Mouse (Mus musculus) heart, postnatal 10 days (tissue): Measurements from ENCODE around the gene Gm44973. TPM values are rescaled to one million over a fixed set of nuclear protein-coding genes. Genes with fewer than 3 reads are reported as not detected.
"Not testable (repeated sequence)": the region's sequence is repeated elsewhere in the genome, so short reads cannot be mapped to it uniquely, and the experiment has no call there.

ENCODE experiments used
- DNase-seq, 2 experiments: peaks; one replicate each; pipeline ENCODE4 v3.0.0; 2021
- intact Hi-C: fragments of 180-260 bp; cut with DNase I; formaldehyde crosslinking; loops from one replicate; pipeline ENCODE4 v1.15.1; 2025
- total RNA-seq, 2 experiments: library from RNA; stranded (reverse); gene quantifications; 2 replicates each; pipeline ENCODE4 v1.2.3; 2021

Gene Gm44973
- total RNA-seq, 2 experiments from 2014 or later = not detected

GRCm38 (mm10) chr7:5064886-5065285 is 49.6 kb downstream of the Gm44973 start:
- DNase-seq = no peak
- intact Hi-C loops = loop anchor here (5.0 kb wide), 1 partner anchor 253 kb away; the partner anchor contains the start of gene Ube2s

DNA sequence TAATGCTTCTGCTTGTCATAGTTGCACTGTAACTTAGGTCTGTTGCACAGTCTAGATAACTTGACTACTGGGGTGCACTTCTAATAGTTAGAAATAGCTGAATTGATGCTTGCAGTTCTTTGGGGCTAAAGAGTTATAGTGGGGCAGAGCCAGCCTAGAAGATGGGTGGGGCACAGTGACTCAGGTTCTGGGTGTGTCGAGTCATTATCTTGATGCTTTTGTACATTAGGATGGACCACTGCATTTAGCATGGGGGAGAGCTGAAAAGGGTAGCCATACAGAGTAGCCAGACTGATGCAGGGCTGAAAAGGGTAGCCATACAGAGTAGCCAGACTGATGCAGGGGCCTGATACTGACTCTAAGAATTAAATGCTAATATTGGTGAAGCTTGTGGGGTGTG is 58.3 kb downstream of the Gm44973 start:
- intact Hi-C loops = no loop called here
- no peak for DNase-seq

GRCm38 (mm10) chr7:5074984-5075383 is 59.7 kb downstream of the Gm44973 start:
- intact Hi-C loops = loop anchor here (1.0 kb wide), 1 partner anchor 9 kb away; no protein-coding TSS in a partner anchor

GRCm38 (mm10) chr7:5076931-5077330 is 61.6 kb downstream of the Gm44973 start:
- DNase-seq = no peak
- intact Hi-C loops = no loop called here

More at GRCm38 (mm10) chr7:5074984-5075383, 59.7 kb downstream of the Gm44973 start:
- no peak for DNase-seq

DNA sequence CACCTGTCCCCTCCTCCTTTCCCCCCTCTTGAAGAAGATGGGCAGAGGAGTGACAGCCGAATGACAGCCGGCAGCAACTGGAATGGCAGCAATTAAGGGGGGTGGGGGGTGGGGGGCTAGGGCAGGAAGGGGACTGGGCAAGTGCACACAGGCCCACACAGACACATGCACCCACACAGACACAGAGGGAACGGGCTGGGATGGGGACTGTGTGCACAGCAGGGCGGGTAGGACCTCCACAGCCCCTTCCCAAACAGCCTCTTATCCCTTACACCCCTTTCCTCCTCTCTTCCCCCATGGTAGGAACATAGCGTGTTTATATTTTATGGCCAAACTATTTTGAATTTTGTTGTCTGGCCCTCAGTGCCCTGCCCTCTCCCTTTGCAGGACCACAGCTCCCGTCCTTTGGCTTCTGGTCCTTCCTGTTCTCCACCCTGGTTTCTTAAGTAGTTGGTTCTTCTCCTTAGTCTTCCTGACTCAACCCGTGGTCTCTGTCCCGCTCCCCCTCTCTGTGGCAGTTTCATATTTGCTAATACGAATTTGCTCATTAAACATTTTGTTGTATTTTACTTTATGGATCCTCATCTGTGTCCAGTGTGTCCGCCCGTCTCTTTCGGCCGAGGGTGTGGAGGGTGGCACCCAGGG is 64.2 kb downstream of the Gm44973 start:
- not testable (repeated sequence) for DNase-seq
- intact Hi-C loops = loop anchor here (1.0 to 5.0 kb wide), 3 partner anchors 16 to 1093 kb away; partner anchors contain the start of genes Rasl2-9 and Zfp444

DNA sequence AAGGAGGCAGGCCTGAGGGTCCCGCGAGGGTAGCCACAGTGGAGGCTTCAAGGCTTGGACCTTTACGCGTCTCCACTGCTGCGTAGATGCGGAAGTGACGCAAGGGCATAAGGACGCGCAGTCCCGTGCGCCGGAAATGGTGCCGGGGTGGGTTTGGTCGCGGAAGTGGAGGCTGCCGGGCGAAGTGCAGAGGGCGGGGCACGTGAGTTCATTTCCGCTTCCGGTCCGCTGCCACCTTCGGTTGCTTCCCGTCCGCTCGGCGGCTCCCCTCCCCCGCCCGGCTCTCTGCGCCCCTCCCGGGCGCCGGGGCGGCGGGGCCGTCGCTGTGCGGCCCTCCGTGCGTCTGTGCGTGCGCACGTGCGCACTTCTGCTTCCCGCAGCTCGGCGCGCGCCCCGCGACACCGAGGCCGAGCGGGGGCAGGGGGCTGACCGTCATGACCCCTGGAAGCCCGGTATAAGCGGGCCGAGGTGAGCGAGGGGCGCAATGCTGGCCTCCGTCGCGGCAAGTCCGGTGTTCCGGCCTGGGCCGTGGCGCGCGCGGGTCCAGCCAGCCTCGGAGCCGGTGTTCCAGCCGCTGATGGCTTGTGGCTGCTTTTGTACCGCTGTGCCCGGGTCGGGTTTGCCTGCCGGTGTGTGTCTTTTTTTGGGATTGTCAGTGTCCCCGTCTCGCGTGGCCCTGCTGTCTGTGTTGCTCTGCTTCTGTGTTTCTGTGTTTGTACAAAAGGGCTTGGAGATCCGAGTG is 64.9 kb downstream of the Gm44973 start, which contains the start of gene Epn1:
Gene Epn1, plus strand, starts transcription at position 226 of the 742 bp plus-strand sequence.
- intact Hi-C loops = loop anchor here (1.0 to 5.0 kb wide), 3 partner anchors 17 to 1092 kb away; partner anchors contain the start of genes Rasl2-9 and Zfp444
- DNase-seq = peak; percentile 97 to 98

DNA sequence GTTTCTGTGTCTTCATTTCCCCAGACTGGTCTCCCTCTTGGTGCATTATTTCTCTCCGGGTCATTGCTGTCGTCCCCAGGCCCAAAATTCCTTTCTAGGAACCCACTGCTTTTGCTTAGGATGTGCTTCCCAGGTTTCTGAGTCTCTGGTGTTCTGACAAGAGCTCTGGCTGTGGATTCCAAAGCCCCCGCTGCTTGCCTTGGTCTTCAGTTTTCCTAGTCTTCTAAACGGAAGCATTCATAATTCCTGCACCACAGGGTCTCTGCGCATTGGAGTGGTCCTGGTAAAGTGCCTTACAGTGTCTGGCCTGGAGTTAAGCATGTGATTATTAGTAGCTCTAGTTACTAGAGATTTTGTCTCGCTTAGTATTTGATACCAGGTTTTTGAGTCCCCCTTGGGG is 65.5 kb downstream of the Gm44973 start:
- DNase-seq = no peak
- intact Hi-C loops = loop anchor here (1.0 to 5.0 kb wide), 3 partner anchors 18 to 1091 kb away; partner anchors contain the start of genes Rasl2-9 and Zfp444

DNA sequence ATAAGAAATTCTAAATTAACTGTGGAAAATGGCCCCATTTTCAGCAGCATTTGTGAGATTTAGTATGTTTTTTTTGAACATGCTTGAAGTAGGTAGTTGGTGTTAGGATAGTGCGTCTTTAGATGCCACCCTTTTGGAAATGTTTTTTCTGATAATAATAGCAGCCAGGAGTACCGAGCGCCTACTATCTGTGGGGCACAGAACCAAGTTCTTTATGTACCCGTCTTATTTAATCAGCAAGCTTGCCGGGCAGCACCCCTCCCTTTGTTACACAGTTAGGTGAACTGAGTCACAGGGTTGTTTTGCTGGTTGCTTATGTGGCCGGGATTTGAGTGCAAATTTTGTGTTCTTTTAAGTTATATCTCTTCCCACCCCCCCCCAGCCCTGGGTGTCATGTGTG is 65.9 kb downstream of the Gm44973 start:
- intact Hi-C loops = loop anchor here (2.0 to 5.0 kb wide), 2 partner anchors 44 to 1091 kb away; partner anchors contain the start of genes Rasl2-9 and Zfp444

DNA sequence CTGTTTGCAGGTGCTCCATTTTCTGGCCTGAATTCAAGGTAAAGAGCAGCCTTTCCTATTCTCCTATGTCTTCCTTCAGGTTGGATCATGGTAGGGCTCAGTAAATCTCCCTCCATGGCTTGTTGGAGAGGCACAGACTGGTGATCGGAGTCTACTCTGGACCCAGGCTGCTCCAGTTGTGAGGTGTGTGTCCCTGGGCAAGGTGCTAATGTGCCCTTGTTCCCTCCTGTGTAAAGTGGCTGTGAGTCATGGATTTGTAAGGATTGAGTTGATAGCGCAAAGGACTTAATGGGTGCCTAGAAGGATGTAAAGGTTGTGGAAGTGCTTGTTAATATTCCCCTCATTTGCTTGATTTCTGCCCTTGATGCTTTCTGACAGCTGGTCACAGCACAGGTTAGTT is 66.6 kb downstream of the Gm44973 start:
- intact Hi-C loops = loop anchor here (2.0 to 5.0 kb wide), 2 partner anchors 43 to 1090 kb away; partner anchors contain the start of genes Rasl2-9 and Zfp444
- no peak for DNase-seq

More for the DNA sequence above, 65.9 kb downstream of the Gm44973 start:
- no peak for DNase-seq

Other genes starting within 250 kb of the Gm44973 start
- not detected for gene Fam71e2, start 244.2 kb upstream of the Gm44973 start, total RNA-seq
- not detected for gene Il11, start 232.6 kb upstream of the Gm44973 start, total RNA-seq
- gene Tmem190, start 232.6 kb upstream of the Gm44973 start, total RNA-seq = not detected
- 1 to 10 TPM; 3.7 to 4.2 TPM for gene Tmem238, start 225.8 kb upstream of the Gm44973 start, total RNA-seq
- 100 to 1,000 TPM; 630 to 679 TPM for gene Rpl28, start 222.6 kb upstream of the Gm44973 start, total RNA-seq
- 100 to 1,000 TPM; 149 to 152 TPM for gene Ube2s, start 202.9 kb upstream of the Gm44973 start, total RNA-seq
- gene Shisa7, start 170.8 kb upstream of the Gm44973 start, total RNA-seq = under 1 TPM in 1 of 2 experiments, not detected in 1; 0.15 TPM
- gene Isoc2b, start 145.2 kb upstream of the Gm44973 start, total RNA-seq = 1 to 10 TPM; 3.6 to 4.7 TPM
- 10 to 100 TPM; 15.8 to 16.3 TPM for gene Isoc2a, start 138.3 kb upstream of the Gm44973 start, total RNA-seq
- not detected for gene Gm36210, start 109.0 kb upstream of the Gm44973 start, total RNA-seq
- 10 to 100 TPM; 11.8 to 13.8 TPM for gene Zfp628, start 100.3 kb upstream of the Gm44973 start, total RNA-seq
- 1 to 10 TPM; 4.9 to 5.2 TPM for gene Nat14, start 93.5 kb upstream of the Gm44973 start, total RNA-seq
- gene Ssc5d, start 89.7 kb upstream of the Gm44973 start, total RNA-seq = 10 to 100 TPM; 12.5 TPM
- gene Sbk2, start 51.1 kb upstream of the Gm44973 start, total RNA-seq = 1 to 10 TPM; 7.2 to 9.0 TPM
- gene Sbk3, start 44.3 kb upstream of the Gm44973 start, total RNA-seq = 10 to 100 TPM; 11.9 to 22.0 TPM
- gene Zfp579, start 19.3 kb upstream of the Gm44973 start, total RNA-seq = 10 to 100 TPM; 18.4 to 19.1 TPM
- 1 to 10 TPM; 7.8 to 9.4 TPM for gene Zfp524, start 1.1 kb upstream of the Gm44973 start, total RNA-seq
- gene Fiz1, start 799 bp upstream of the Gm44973 start, total RNA-seq = 10 to 100 TPM; 21.6 to 25.6 TPM
- 10 to 100 TPM; 22.4 to 23.2 TPM for gene Zfp865, start 4.9 kb downstream of the Gm44973 start, total RNA-seq
- under 1 TPM; 0.26 to 0.32 TPM for gene Ccdc106, start 5.1 kb downstream of the Gm44973 start, total RNA-seq
- gene 4632433K11Rik, start 18.6 kb downstream of the Gm44973 start, total RNA-seq = not detected
- gene Zfp784, start 22.9 kb downstream of the Gm44973 start, total RNA-seq = 1 to 10 TPM; 5.9 to 7.3 TPM
- gene Zfp580, start 36.0 kb downstream of the Gm44973 start, total RNA-seq = 10 to 100 TPM; 10.6 to 12.6 TPM
- 100 to 1,000 TPM; 102 to 109 TPM for gene U2af2, start 46.6 kb downstream of the Gm44973 start, total RNA-seq
- 100 to 1,000 TPM; 194 to 209 TPM for gene Epn1, start 64.7 kb downstream of the Gm44973 start, total RNA-seq
- gene Rfpl4, start 101.5 kb downstream of the Gm44973 start, total RNA-seq = not detected
- 1 to 10 TPM; 4.1 to 4.9 TPM for gene Rasl2-9, start 110.5 kb downstream of the Gm44973 start, total RNA-seq
- gene Vmn1r55, start 134.2 kb downstream of the Gm44973 start, total RNA-seq = not detected
- not detected for gene Vmn1r56, start 181.3 kb downstream of the Gm44973 start, total RNA-seq
- not detected for gene Vmn1r57, start 203.0 kb downstream of the Gm44973 start, total RNA-seq